Mouse (Mus musculus): Measurements from ENCODE around the gene Ddost. TPM values are rescaled to one million over a fixed set of nuclear protein-coding genes. Genes with fewer than 3 reads are reported as not detected.
A peak's percentile ranks its signal among the peaks of the same experiment; 100 is the strongest.

Gene Ddost
- total RNA-seq (2017): 101 and 107 TPM in 2 replicates

DNA sequence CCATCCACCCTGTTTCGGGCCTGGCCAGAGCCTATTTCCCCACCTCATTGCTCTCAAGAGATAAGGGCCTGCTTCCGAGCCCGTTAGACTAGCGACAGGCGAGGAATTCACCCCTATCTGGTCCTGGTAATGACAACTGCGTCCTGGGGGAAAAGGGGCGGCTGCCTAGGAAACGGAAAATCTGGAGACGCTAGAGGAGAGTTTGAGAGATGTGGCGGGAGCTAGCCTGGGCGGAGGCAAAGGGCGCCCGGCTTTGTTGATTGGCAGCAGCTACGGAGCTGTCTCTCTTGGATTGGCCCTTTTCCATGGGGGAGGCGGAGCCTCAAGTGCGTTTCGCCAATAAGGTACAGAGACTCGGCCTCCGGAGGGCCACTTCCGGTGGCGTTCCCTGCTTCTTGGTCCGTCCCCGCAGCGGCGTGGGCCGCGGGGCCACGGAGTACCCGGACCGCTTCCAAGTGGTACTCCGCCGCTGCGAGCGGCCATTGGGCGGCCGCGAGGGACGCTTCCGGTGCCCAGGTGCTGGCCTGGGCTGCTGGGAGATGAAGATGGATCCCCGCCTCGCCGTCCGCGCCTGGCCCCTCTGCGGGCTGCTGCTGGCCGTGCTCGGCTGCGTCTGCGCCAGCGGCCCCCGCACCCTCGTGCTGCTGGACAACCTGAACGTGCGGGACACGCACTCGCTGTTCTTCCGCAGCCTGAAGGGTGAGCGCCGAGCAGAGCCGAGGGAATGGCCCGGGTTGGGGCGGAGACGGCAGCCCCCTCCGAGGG lies at the start of gene Ddost:
Ddost (plus strand) TSS at position 391 of the 765 bp plus-strand sequence.
- ATAC-seq (replicated peaks; ENCODE audit: low read depth, poor library complexity, severe bottlenecking): peak; percentile 95

DNA sequence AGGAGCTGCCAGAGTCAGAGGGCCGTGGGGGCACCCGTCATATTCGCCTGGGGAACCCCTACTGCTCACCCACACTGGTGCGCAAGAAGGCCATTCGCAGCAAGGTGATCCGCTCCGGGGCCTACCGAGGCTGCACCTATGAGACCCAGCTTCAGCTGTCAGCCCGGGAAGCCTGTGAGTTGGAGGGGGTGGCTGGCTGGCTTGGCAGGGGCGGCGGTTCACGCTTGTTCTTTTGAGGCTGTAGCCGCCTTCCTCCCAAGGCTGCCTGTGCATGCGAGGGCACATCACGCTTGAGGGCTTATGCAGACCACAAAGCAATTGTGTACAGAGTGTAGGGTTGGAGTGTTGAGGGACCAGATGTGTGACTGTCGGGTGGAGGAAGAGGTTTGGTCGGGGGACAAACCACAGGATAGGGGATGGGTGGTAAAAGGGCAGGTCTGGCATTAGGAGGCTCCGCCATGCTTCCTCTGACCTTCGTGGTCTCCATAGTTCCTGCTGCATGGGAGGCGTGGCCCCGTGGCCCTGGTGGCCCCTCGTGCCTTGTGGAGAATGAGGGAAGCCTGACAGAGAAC lies 47.3 kb upstream of the Ddost start:
- peak; percentile 73 for ATAC-seq (replicated peaks; ENCODE audit: low read depth, poor library complexity, severe bottlenecking)

DNA sequence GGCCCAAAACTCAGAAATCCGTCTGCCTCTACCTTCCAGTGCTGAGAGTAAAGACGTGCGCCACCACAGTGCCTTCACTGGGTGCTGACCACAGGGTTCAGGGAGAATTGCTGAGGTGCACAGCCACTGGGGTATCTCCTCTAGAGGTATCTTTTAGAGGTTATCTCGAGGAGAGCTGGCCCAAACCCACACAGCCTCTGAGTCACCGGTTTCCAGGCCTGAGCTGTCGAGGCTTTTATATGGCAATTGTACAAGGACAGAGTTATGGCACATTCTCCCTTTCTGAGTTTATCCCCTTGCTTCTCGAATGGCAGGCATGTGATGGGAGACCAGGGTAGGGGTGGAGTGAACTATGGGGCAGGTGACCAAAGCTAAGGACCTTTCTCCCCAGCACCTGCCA lies 45.9 kb upstream of the Ddost start:
- ATAC-seq (replicated peaks; ENCODE audit: low read depth, poor library complexity, severe bottlenecking): no peak

DNA sequence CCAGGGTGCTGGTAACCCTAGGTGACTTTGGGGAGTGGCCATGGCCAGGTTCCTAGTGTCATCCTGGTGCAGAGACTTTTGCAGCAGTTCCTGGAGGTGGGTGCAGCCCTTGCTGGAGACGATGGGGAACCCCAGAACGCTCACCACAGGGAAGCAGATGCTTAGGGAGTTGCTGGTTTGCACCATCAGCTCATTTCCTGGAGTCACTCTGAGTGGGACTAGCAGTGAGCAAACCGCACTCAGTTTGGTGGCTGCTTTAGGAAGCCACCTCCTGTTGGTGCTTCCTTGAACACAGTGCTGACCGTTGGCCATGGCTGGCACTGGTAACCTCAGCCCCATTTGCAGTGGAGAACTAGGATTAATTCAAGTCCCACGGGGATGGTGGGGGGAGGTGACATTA lies 45.0 kb upstream of the Ddost start:
- ATAC-seq (replicated peaks; ENCODE audit: low read depth, poor library complexity, severe bottlenecking): peak; percentile 50

DNA sequence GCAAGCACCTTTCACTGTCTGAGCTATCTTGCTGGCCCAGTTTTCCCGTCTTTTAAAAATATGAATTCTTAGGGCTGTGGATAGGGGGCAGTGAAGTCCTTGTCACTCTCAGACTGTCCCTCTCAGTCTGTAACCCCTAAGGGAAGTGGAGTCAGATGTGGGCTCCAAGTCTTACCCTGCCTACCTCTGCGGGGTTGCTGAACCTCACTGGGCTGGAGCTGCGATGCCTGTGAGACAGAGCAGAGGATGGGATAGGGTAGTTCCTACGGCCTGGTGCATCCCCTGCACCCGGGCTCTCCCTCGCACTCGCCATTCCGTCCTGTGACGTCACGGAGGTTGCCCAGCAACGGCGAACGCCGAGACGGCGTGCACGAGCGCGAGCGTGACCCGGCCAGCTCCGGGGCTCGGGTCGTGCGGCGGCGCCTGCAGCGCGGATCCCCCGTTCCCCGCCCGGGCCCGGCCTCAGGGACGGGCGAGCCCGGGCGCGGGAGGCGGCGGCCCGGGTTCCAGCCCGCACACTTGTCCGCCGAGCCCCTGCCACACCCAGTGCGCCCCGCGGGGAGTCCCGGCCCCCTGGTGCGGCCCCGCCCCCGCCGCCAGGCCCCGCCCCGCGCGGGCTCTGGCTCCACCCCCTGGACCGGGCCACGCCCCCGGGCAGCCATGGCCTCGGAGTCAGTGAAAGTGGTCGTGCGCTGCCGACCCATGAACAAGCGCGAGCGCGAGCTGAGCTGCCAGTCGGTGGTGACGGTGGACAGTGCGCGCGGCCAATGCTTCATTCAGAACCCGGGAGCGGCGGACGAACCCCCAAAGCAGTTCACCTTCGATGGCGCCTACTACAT lies 42.5 kb upstream of the Ddost start:
- ATAC-seq (replicated peaks; ENCODE audit: low read depth, poor library complexity, severe bottlenecking): peak; percentile 36

DNA sequence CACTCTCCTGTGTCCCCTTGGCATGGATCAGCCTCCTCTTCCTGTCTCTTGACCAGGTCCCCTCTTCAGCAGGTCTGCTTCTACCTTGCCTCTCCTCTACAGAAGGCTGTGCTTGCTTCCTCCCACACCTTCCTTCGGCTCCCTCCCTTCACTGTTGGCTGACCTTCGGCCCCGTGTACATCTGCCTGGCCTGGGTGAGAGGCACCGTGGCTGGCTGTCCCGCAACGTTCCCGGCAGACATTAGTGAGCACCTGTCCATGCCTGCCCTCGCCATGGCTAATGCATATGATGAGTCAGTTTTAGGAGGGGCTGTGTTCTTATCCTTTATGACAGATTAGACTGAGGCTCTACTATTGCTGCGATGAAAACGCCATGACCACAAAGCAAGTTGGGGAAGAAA lies 36.7 kb upstream of the Ddost start:
- ATAC-seq (replicated peaks; ENCODE audit: low read depth, poor library complexity, severe bottlenecking): no peak

DNA sequence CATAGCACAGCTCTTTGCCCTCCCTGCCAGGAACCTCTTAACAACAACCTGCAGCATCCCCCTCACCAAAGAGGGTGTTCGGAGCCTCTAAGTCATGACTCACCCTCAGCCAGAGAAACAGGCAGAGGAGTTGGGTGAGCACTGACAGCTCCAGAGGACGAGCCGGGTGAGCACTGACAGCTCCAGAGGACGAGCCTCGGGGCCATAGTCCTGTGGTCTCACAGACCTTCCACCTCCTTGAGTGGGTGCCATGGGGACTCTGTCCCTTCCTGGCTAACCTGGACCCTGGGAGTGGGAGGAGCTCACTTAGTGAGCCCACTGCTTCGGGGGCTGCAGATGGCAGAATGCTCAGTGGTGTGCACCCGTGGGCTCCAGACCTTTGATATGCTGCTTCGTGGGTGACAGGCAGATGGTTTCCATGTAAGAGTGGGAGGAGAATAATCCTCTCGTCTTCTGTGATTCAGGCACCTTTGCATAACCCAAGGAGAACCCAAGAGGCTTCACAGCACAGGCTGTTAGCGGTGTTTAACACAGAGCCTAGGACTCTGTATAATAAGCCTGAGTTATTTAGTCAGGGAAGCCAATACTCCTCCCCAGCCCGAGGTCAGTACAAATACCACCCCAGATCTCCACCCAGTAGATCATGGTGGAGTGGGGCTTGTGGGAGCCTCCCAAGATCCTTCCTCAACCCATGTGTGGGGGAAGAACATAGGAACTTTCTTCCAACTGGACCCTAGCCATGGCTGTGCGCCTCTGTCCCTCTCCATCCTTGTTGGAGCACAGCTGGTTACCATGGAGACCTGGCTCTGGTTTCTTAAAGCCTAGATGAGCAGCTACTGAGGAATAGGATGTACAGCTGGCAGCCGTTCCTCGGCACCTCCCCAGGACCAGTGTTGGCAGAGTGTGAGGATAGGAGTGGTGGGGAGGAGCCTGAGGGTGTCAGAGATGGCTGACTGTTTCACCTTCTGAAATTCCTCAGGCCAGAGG lies 32.2 kb upstream of the Ddost start:
- no peak for ATAC-seq (replicated peaks; ENCODE audit: low read depth, poor library complexity, severe bottlenecking)

DNA sequence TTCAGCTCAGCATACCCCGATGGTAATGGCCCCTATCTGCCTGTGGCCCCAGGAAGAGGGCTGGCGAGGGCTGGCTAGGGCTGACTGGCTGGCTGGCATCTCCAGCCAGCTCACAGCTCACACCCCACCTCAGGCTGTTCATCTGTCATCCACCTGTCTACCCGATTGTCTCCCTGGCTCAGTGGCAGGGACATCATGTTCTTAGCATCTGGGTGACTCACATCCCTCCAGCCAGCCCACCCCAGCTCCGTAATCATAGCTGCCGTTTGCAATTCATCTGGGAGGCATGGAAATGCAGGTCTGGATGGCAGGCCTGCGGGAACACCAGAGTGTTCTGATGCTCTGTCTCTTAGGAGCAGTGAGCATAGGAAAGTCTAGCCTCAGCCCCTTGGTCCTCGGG lies 26.2 kb upstream of the Ddost start:
- ATAC-seq (replicated peaks; ENCODE audit: low read depth, poor library complexity, severe bottlenecking): no peak

DNA sequence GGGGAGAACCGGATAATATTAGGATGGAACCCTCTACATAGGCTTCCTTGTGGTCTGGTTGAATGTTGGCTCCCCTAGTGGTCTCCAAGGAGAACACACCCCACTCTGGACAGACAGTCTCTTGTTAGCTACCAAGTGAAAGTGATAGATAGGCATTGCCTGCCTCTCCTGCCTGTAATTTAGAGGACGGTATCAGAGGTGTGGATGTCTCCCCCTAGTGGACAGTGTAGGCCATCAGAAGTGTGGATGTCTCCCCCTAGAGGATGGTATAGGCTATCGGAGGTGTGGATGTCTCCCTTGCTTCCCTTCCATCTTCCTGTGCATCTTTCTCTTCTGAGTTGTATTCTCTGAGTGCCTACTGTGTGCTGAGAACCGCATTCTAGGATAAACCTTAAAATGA lies 21.7 kb upstream of the Ddost start:
- peak; percentile 99 for ATAC-seq (replicated peaks; ENCODE audit: low read depth, poor library complexity, severe bottlenecking)

DNA sequence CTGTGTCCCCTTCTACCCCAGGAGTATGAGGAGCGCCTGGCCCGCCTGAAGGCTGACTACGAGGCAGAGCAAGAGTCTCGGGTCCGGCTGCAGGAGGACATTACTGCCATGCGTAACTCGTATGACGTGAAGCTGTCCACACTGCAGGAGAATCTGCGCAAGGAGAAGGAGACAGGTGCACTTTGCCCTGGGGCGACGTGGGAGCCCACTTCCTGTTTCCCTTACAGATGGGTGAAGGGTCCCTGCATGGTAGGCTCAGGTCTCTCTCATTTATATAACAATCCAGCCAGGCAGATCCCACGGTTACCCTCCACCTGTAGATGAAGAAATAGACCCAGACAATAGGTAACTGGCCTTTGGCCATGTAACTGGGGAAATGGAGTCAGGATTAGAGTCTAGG lies 18.1 kb upstream of the Ddost start:
- ATAC-seq (replicated peaks; ENCODE audit: low read depth, poor library complexity, severe bottlenecking): no peak

DNA sequence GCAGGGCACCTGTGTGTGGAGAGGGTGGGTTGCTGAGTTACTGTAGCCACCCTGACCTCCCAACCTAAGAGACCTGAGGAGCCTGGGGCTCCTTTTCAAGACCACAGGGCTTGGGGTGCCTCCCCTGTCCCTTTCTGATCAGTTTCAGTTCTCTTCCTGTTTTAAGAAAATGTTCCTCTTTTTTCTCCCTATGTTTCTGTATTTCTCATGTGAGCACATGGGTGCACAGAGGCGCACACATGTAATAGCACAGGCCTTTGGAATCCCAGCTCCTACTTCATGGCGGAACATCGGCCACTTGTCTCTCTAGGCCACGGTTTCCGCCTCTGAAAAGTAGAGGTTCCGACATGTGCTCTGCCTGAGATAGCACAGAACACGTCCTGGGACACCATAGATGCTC lies 15.8 kb upstream of the Ddost start:
- ATAC-seq (replicated peaks; ENCODE audit: low read depth, poor library complexity, severe bottlenecking): peak; percentile 48; the same call in 1 of the 2 replicates

DNA sequence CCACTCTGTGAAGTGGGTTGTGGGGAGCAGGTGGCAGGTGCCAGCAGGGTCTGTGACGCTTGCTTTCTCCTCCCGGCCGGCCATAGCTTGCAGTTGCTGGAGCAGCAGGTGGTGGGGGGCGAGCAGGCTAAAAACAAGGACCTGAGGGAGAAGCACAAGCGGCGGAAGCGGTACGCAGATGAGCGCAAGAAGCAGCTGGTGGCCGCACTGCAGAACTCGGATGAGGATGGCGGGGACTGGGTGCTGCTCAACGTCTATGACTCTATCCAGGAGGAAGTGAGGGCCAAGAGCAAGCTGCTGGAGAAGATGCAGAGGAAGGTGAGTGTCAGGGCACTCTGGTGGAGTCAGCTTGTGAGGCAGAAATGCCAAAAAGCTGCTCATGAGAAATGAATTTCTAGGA lies 12.5 kb upstream of the Ddost start:
- ATAC-seq (replicated peaks; ENCODE audit: low read depth, poor library complexity, severe bottlenecking): no peak

DNA sequence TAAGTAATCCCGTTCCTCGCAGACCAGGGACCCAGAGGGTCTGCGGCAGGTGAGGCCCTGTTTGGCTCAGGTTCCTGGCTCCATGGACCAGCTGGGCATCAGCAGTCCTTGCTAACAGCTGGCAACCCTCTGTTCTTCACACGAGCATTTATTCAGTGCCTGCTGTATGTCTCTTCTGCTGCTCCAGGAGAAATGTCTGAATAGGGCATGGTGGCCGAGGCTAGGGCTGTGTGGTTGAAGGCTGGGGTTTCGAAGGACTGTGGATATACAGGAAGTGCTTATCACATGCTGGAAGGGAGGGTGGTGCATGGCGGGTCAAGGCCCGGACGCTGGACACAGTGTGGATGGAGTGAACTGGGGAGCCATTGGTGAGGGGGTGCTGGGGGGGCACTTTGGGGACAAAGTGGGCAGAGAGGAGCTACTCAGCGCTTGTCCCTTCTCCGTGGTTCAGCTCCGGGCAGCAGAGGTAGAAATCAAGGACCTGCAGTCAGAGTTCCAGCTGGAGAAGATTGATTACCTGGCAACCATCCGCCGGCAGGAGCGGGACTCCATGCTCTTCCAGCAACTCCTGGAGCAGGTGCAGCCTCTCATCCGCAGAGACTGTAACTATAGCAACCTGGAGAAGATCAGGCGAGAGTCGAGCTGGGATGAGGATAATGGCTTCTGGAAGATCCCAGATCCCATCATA lies 11.1 kb upstream of the Ddost start:
- ATAC-seq (replicated peaks; ENCODE audit: low read depth, poor library complexity, severe bottlenecking): no peak

DNA sequence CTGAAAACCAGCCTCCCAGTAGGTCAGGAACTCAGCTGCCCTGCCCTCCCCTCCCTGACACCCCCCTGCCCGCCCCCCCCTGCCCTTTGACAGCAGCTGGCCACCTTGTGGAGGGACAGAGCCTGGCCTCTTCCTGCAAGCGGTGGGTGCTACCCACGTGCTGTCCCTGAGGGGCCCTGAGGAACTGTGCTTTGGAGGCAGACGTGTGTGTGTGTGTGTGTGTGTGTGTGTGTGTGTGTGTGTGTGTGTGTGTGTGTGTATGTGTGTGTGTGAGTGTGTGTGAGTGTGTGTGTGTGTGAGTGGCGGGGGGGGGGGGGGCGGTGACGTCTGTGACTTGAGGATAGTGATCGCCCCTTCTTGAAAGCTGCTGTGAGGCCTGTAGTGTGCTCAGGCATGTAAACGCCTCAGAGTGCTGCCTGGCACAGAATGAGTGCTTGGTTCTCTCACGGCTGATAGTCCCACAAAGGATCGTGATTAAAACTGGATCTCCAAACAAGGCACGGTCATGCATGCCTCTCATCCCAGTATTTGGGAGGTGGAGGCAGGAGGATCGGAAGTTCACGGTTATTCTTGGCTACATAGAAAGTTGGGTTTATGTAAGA lies 10.5 kb upstream of the Ddost start:
- ATAC-seq (replicated peaks; ENCODE audit: low read depth, poor library complexity, severe bottlenecking): no peak

DNA sequence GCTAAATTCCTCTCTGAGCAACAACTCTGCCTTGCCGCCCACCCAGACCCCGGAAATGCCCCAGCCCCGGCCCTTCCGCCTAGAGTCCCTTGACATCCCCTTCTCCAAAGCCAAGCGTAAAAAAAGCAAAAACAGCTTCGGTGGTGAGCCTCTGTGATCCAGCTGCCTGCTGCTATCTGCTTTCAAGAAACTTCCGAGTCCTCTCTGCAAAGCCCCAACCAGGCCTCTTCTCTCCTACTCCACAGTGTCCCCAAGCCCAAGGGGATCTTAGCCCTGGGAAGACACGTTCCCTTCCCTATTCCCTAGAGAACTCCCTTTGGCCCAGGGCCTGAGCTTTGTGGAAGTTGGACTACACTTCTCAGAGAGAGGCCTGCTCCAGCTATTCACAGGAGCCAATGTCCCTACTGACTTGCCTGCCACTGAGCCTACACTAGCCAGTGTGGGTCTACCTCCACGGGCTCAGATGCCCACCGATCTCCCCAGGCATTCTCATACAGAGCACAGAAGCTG lies 3.2 kb upstream of the Ddost start:
- ATAC-seq (replicated peaks; ENCODE audit: low read depth, poor library complexity, severe bottlenecking): no peak

DNA sequence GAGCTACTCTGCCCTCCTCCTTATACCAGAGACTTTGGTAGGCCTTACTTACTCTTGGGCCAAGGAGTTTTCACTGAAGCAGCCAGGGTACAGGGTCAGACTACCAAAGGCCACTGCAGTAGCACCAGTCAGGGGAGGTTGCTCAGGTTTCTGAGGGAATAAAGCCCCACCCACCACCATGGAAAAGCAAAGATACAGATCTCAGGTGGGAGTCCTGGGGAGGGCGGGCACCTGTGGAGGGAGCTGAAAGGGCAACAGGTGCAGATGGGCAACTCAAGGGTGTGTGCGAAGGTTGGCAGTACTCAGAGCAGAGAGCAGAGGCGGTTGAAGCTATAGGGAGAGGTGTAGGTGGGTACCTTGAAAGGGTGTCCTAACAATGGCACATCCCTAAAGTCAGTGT lies 1.5 kb upstream of the Ddost start:
- ATAC-seq (replicated peaks; ENCODE audit: low read depth, poor library complexity, severe bottlenecking): no peak

DNA sequence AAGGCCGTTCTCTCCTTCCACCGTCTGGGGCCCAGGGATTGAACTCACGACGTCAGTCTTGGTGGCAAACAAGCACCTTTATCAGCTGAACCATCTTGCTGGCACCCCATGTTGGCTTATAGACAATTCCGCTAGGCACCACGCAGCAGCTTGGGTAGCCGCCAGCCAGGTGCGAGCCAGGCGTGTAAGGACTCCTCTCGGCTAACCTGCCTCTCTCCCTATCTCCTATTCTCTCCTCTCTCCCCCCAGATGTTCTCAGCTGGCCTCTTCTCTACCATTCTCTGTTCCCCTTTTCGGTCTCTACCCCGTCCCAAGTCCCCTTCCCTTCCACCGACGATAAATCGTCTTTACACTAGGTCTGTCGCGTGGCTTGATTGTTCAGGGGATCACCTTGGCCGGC lies 788 bp upstream of the Ddost start:
- peak; percentile 6; the same call in 1 of the 2 replicates for ATAC-seq (replicated peaks; ENCODE audit: low read depth, poor library complexity, severe bottlenecking)

DNA sequence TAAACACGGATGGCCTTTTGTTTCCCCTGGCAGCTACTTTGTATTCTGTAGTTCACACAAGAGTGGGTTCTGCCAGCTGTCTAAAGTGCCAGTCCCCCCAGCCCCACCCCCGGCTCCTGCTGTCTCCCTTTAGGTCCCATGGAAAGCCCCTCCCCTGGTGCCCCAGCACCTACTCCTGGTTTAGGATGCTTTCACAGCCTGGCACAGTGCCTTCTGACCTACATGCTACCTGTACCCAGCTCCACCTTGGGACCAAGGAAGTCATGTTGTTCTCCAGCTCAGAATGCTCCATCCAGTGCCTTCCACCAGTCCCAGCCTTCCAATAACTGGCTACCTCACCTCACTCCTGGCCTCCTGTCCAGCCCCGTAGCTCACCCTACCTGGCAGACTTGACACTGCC lies 2.5 kb downstream of the Ddost start:
- no peak for ATAC-seq (replicated peaks; ENCODE audit: low read depth, poor library complexity, severe bottlenecking)

DNA sequence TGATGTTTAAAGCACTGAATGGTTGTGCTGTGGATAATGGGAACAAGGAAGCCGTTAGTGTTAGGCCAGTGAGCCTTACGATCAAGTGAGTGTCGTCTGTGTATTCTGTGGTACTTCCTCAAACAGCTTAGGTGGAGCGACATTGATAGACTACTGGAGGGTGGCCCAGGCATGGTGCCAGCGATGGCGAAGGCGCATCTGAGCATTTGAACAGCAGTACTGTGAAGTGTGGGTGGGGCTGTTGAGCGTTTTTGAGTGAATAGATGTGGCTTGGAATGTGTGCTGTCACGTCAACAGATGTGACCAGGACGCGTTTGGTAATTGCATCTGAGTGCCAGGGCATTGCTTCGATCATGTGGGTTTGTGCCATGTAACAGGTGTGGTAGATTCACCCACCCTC lies 3.2 kb downstream of the Ddost start:
- no peak for ATAC-seq (replicated peaks; ENCODE audit: low read depth, poor library complexity, severe bottlenecking)
